Mouse (Mus musculus) duodenum, adult 2 months (tissue): ENCODE measurements around the gene Lrrc58. TPM values are rescaled to one million over a fixed set of nuclear protein-coding genes. Genes with fewer than 3 reads are reported as not detected.

Source experiments
- polyA plus RNA-seq: library from polyadenylated mRNA; depleted of rRNA; stranded (reverse); fragments of >200 nt; gene quantifications from 2 replicates; pipeline ENCODE4 v1.2.3, GENCODE M21; 2012; ENCODE audit warnings: low replicate concordance; rRNA removed

Lrrc58 gene
- polyA plus RNA-seq, result 2.9 and 3.3 TPM in 2 replicates

GRCm38 (mm10) chr16:37867791-37868505, at the start of gene Lrrc58:
Lrrc58 (plus strand) TSS chr16:37868389.

GRCm38 (mm10) chr16:37861029-37861428, 7.2 kb upstream of the Lrrc58 start, which contains the start of gene Gm36028:
Gm36028 (minus strand) TSS chr16:37861146.

GRCm38 (mm10) chr16:37916138-37916817, 48.1 kb downstream of the Lrrc58 start, which contains the start of gene Gpr156:
Gpr156 (plus strand) TSS chr16:37916496.

Other genes with a start within 250 kb of the Lrrc58 start
- 88.8 and 121 TPM in 2 replicates for gene Ndufb4, start 213.9 kb upstream of the Lrrc58 start, polyA plus RNA-seq
- 2.6 and 4.6 TPM in 2 replicates for gene Fstl1, start 91.5 kb upstream of the Lrrc58 start, polyA plus RNA-seq
- 0.15 TPM in 1 of 2 replicates, not detected in the other for gene Gm36028, start 7.2 kb upstream of the Lrrc58 start, polyA plus RNA-seq
- gene Gpr156, start 48.1 kb downstream of the Lrrc58 start, polyA plus RNA-seq, result 0.04 and 0.06 TPM in 2 replicates
- 8.8 and 10.9 TPM in 2 replicates for gene Gsk3b, start 220.6 kb downstream of the Lrrc58 start, polyA plus RNA-seq